Mouse (Mus musculus): ENCODE data around the gene Lrrc36. TPM values are rescaled to one million over a fixed set of nuclear protein-coding genes. Genes with fewer than 3 reads are reported as not detected.

The Lrrc36 gene
- polyA plus RNA-seq (2015; fragmentation: Nextera tagmentation; extraction: Ambion mirVana) = 1.5 and 1.6 TPM in 2 replicates

DNA sequence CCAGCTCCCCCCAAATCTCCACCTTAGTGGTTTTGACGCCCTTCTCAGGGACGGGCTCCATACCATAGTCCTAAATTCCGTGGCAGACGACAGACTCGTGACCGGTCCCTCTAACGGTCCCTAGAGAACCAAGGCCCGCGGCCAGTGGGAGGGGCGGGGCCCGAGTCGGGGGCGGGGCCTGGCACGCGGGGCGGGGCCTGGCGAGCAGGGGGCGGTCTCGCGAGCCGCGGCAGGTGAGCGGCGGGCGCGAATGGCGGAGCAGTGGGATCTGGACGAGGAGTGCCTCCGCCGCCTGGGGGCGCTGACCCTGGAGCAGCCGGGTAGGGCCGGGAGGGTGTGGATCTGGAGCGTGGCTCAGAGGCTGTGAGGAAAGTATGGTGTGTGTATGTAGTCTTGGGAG lies at the start of gene Lrrc36, which contains the start of gene Kctd19:
TSS of gene Lrrc36 (plus strand) at position 181 of the 400 bp plus-strand sequence.
TSS of gene Kctd19 (minus strand) at position 112 of the 400 bp plus-strand sequence.
- H3K4me2 ChIP-seq (ENCODE audit: low read depth, low read length) = peak within 1 kb of the TSS; percentile 68
- H3K9me3 ChIP-seq (ENCODE audit: control insufficient read depth, low read length) = no peaks in the 10 kb centered on the region
- 1% methylated on average over 30 of the region's 34 CpGs for WGBS
- H3K9ac ChIP-seq (ENCODE audit: low read length) = peak within 1 kb of the TSS; percentile 43
- peaks cover 9% of the 10 kb centered on the region for H3K4me1 ChIP-seq (replicated peaks; ENCODE audit: control insufficient read depth, insufficient read depth, low read length)
- ATAC-seq (ENCODE audit: low read depth) = peak; percentile 86
- peak within 1 kb of the TSS; percentile 46 for H3K4me3 ChIP-seq (ENCODE audit: low read length)
- H3K36me3 ChIP-seq (ENCODE audit: control insufficient read depth, insufficient read depth, low read length) = no peaks in the 10 kb centered on the region
- peaks cover 10% of the 10 kb centered on the region for H3K27me3 ChIP-seq (ENCODE audit: control insufficient read depth, insufficient read depth, low read depth, low read length)
- H3K27ac ChIP-seq (ENCODE audit: low read length) = no peak within 1 kb of the TSS

DNA sequence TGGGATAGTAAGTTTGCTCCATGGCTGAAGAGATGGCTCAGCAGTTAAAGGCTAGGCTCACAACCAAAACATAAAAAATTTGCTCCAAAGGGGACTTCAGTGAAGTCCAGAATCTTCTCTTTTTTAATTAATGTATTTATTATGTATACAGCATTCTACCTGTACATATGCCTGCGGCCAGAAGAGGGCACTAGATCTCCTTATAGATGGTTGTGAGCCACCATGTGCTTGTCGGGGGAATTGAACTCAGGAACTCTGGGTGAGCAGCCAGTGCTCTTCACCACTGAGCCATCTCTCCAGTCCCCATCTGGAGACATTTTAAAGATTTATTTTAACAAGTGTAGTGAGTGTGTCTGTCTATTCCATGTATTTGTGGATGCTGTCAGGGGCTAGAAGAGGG lies 46.3 kb upstream of the Lrrc36 start:
- 58% methylated on average over 2 of the region's 2 CpGs for WGBS
- H3K27ac ChIP-seq (ENCODE audit: low read length) = no peak overlapping the region
- peaks cover 6% of the 10 kb centered on the region; the same call in 1 of the 2 replicates for H3K4me1 ChIP-seq (replicated peaks; ENCODE audit: control insufficient read depth, insufficient read depth, low read length)
- H3K9me3 ChIP-seq (ENCODE audit: control insufficient read depth, low read length) = no peaks in the 10 kb centered on the region
- no peak for ATAC-seq (ENCODE audit: low read depth)
- no peak overlapping the region for H3K4me2 ChIP-seq (ENCODE audit: low read depth, low read length)
- no peak overlapping the region for H3K9ac ChIP-seq (ENCODE audit: low read length)
- no peaks in the 10 kb centered on the region for H3K27me3 ChIP-seq (ENCODE audit: control insufficient read depth, insufficient read depth, low read depth, low read length)
- H3K36me3 ChIP-seq (ENCODE audit: control insufficient read depth, insufficient read depth, low read length) = peaks cover 11% of the 10 kb centered on the region; the same call in 1 of the 2 replicates
- H3K4me3 ChIP-seq (ENCODE audit: low read length) = no peak overlapping the region

DNA sequence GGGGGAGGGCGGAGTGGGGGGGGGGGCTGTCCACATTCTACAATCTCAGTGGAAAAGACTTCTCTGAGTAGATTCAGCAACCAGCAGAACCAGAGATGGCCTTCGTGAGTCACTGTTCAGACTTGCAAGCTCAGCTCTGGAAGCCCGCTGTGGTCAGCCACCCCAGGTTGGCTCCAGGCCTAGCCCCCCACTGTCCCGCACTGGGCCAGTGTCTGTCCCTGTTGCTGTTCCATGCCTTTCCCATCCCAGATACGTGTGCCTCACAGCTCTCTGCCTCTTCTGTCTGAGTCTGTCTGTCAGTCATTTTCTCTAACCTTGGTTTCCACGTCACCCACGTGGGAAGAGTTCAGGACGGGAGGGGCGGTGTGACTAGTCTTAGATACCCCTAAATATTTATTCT lies 40.9 kb upstream of the Lrrc36 start:
- Histone ChIP-seq H3K36me3 (ENCODE audit: control insufficient read depth, insufficient read depth, low read length) (peaks cover 3% of the 10 kb centered on the region; the same call in 1 of the 2 replicates), H3K27me3 (ENCODE audit: control insufficient read depth, insufficient read depth, low read depth, low read length) (no peaks in the 10 kb centered on the region), H3K9me3 (ENCODE audit: control insufficient read depth, low read length) (peaks cover 2% of the 10 kb centered on the region; the same call in 1 of the 2 replicates), H3K4me3 (ENCODE audit: low read length) (no peak overlapping the region), H3K4me2 (ENCODE audit: low read depth, low read length) (no peak overlapping the region), H3K9ac (ENCODE audit: low read length) (no peak overlapping the region), H3K27ac (ENCODE audit: low read length) (no peak overlapping the region), H3K4me1 (replicated peaks; ENCODE audit: control insufficient read depth, insufficient read depth, low read length) (peaks cover 9% of the 10 kb centered on the region)
- peak; percentile 32; the same call in 1 of the 2 replicates for ATAC-seq (ENCODE audit: low read depth)
- 73% methylated on average over 9 of the region's 9 CpGs for WGBS

DNA sequence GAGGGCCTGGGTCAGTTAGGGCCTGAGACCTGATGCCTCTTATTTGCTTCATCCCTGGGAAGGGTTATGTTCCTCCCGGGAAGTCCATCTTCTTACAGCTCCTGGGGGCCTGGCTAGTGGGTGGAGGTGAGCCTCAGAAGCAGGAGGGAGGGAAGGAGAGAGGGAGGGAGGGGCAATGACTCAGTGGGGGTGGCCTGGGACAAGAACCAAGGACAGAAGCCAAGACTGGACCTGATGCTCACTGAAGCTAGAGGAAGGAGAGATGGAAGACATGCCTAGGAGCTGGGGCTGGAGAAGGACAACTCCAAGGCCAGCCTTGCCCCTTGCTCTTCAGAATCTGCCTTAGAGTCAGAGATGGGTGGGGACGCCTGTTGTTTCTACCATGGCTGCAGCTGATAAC lies 40.3 kb upstream of the Lrrc36 start, which contains the start of gene Plekhg4:
TSS of gene Plekhg4 (plus strand) at position 243 of the 400 bp plus-strand sequence.
- ATAC-seq (ENCODE audit: low read depth) = no peak
- no peak within 1 kb of the TSS for H3K9ac ChIP-seq (ENCODE audit: low read length)
- H3K27me3 ChIP-seq (ENCODE audit: control insufficient read depth, insufficient read depth, low read depth, low read length) = no peaks in the 10 kb centered on the region
- peaks cover 2% of the 10 kb centered on the region; the same call in 1 of the 2 replicates for H3K9me3 ChIP-seq (ENCODE audit: control insufficient read depth, low read length)
- H3K4me2 ChIP-seq (ENCODE audit: low read depth, low read length) = no peak within 1 kb of the TSS
- peaks cover 3% of the 10 kb centered on the region; the same call in 1 of the 2 replicates for H3K36me3 ChIP-seq (ENCODE audit: control insufficient read depth, insufficient read depth, low read length)
- no peak within 1 kb of the TSS for H3K27ac ChIP-seq (ENCODE audit: low read length)
- no peak within 1 kb of the TSS for H3K4me3 ChIP-seq (ENCODE audit: low read length)
- H3K4me1 ChIP-seq (replicated peaks; ENCODE audit: control insufficient read depth, insufficient read depth, low read length) = peaks cover 9% of the 10 kb centered on the region
- WGBS = 55% methylated on average over 2 of the region's 2 CpGs

DNA sequence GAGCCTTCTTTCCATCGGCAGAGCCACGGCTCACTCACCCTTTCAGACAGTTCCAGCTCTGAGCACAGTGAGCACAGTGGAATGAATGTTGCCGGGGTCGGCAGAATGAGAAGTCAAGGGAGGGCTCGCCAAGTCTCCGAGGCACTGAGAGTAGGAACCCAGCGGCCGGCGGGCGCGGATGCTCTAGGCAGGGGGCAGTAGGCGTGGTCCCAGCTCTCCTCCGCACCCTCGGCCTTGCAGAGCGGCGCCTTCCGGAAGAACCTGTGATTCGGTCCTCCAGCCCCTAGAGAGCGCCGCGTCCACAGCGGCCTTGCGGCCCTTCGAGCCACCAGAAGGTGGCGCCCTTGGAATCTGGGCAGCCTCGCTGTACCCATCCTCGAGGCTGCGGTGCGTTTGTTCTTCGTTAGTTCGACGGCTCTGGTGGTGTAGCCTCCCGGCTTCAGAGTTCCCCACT lies 38.8 kb upstream of the Lrrc36 start:
- Histone ChIP-seq H3K4me2 (ENCODE audit: low read depth, low read length) (peak overlapping the region; percentile 44; the same call in 1 of the 2 replicates), H3K4me1 (replicated peaks; ENCODE audit: control insufficient read depth, insufficient read depth, low read length) (peaks cover 19% of the 10 kb centered on the region), H3K27ac (ENCODE audit: low read length) (no peak overlapping the region), H3K36me3 (ENCODE audit: control insufficient read depth, insufficient read depth, low read length) (no peaks in the 10 kb centered on the region; the same call in 1 of the 2 replicates), H3K9me3 (ENCODE audit: control insufficient read depth, low read length) (peaks cover 2% of the 10 kb centered on the region; the same call in 1 of the 2 replicates), H3K27me3 (ENCODE audit: control insufficient read depth, insufficient read depth, low read depth, low read length) (no peaks in the 10 kb centered on the region), H3K4me3 (ENCODE audit: low read length) (peak overlapping the region; percentile 24), H3K9ac (ENCODE audit: low read length) (peak overlapping the region; percentile 17; the same call in 1 of the 2 replicates)
- peak; percentile 34; the same call in 1 of the 2 replicates for ATAC-seq (ENCODE audit: low read depth)
- 33% methylated on average over 33 of the region's 33 CpGs for WGBS

DNA sequence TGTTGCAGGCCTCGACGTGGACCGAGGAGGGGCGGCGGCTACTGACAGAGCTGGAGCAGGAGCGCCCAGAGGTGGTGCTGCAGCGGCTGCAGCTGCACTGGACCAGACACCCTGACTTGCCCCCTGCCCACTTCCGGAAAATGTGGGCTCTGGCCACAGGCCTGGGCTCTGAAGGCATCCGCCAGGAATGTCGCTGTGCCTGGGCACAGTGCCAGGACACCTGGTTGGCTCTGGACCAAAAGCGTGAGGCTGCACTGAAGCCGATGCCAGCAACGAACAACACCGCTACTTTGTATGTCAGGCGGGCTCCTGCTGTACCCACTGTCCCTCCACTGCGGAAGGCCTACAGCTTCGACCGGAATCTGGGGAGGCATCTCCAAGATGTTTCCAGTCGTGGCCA lies 34.7 kb upstream of the Lrrc36 start:
- ATAC-seq (ENCODE audit: low read depth) = peak; percentile 71
- WGBS = 30% methylated on average over 19 of the region's 19 CpGs

DNA sequence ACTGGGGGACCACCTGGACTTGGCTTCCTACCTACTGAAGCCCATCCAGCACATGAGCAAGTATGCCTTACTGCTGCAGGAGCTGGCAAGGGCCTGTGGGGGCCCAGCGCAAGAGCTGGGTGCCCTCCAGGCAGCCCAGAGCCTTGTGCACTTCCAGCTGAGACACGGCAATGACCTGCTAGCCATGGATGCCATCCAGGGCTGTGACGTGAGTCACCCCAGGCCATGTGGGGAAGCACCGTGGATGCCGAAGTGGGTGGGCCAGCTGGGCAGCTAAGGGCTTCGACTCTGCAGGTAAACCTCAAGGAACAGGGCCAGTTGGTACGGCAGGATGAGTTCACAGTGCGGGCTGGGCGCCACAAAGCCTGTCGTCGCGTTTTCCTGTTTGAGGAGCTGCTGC lies 33.1 kb upstream of the Lrrc36 start:
- 67% methylated on average over 12 of the region's 12 CpGs for WGBS
- Histone ChIP-seq H3K27me3 (ENCODE audit: control insufficient read depth, insufficient read depth, low read depth, low read length) (no peaks in the 10 kb centered on the region), H3K4me3 (ENCODE audit: low read length) (no peak overlapping the region), H3K36me3 (ENCODE audit: control insufficient read depth, insufficient read depth, low read length) (no peaks in the 10 kb centered on the region), H3K27ac (ENCODE audit: low read length) (no peak overlapping the region), H3K9ac (ENCODE audit: low read length) (no peak overlapping the region), H3K9me3 (ENCODE audit: control insufficient read depth, low read length) (no peaks in the 10 kb centered on the region), H3K4me1 (replicated peaks; ENCODE audit: control insufficient read depth, insufficient read depth, low read length) (peaks cover 15% of the 10 kb centered on the region), H3K4me2 (ENCODE audit: low read depth, low read length) (no peak overlapping the region)
- ATAC-seq (ENCODE audit: low read depth) = no peak

More for the DNA sequence above, 34.7 kb upstream of the Lrrc36 start:
- no peaks in the 10 kb centered on the region for H3K27me3 ChIP-seq (ENCODE audit: control insufficient read depth, insufficient read depth, low read depth, low read length)
- peak overlapping the region; percentile 45; the same call in 1 of the 2 replicates for H3K9ac ChIP-seq (ENCODE audit: low read length)
- peaks cover 2% of the 10 kb centered on the region; the same call in 1 of the 2 replicates for H3K9me3 ChIP-seq (ENCODE audit: control insufficient read depth, low read length)
- peaks cover 19% of the 10 kb centered on the region for H3K4me1 ChIP-seq (replicated peaks; ENCODE audit: control insufficient read depth, insufficient read depth, low read length)
- H3K4me3 ChIP-seq (ENCODE audit: low read length) = no peak overlapping the region
- peak overlapping the region; percentile 36; the same call in 1 of the 2 replicates for H3K27ac ChIP-seq (ENCODE audit: low read length)
- H3K4me2 ChIP-seq (ENCODE audit: low read depth, low read length) = peak overlapping the region; percentile 18; the same call in 1 of the 2 replicates
- H3K36me3 ChIP-seq (ENCODE audit: control insufficient read depth, insufficient read depth, low read length) = no peaks in the 10 kb centered on the region

DNA sequence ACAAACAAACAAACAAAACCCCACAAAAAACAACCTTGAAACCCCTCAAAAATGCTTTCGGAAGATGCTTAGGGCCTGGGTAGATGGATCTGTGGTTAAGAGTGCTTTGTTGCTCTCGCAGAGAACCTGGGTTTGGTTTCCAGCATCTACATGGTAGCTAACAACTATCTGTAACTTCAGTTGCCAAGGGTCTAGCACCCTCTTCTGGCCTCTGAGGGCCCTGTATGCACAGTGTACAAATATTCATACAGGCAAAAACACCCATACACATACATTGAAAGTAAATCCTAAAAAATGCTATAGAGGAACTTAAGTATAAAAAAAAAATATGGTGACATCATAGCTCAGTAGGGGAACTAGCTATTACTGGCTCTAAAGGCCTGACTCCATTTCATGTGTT lies 29.3 kb upstream of the Lrrc36 start:
- Histone ChIP-seq H3K9me3 (ENCODE audit: control insufficient read depth, low read length) (no peaks in the 10 kb centered on the region), H3K4me3 (ENCODE audit: low read length) (no peak overlapping the region), H3K36me3 (ENCODE audit: control insufficient read depth, insufficient read depth, low read length) (no peaks in the 10 kb centered on the region), H3K27me3 (ENCODE audit: control insufficient read depth, insufficient read depth, low read depth, low read length) (no peaks in the 10 kb centered on the region), H3K9ac (ENCODE audit: low read length) (no peak overlapping the region), H3K4me1 (replicated peaks; ENCODE audit: control insufficient read depth, insufficient read depth, low read length) (peaks cover 5% of the 10 kb centered on the region), H3K4me2 (ENCODE audit: low read depth, low read length) (no peak overlapping the region), H3K27ac (ENCODE audit: low read length) (no peak overlapping the region)
- ATAC-seq (ENCODE audit: low read depth) = no peak
- 95% methylated on average over 2 of the region's 2 CpGs for WGBS

DNA sequence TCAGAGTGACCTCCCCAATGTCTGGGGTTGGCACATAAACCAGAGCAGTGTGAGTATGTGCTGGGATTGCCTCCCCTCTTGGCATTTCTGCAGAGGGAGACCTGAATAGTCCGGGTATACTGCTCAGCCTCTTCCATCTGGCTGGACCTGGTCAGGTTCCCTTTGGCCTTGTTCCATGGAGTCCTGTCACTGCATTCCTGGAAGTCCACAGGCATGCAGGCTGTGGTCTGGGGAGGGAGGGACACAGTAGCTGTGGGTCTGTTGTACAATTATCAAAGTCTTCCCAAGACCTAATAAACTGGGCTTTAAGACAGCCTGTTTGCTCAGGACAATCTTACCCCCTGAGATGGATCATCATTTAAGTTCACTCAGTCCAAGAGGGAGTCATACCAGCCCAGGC lies 26.2 kb upstream of the Lrrc36 start:
- H3K4me3 ChIP-seq (ENCODE audit: low read length) = no peak overlapping the region
- H3K9me3 ChIP-seq (ENCODE audit: control insufficient read depth, low read length) = no peaks in the 10 kb centered on the region
- no peak overlapping the region for H3K9ac ChIP-seq (ENCODE audit: low read length)
- peaks cover 9% of the 10 kb centered on the region for H3K4me1 ChIP-seq (replicated peaks; ENCODE audit: control insufficient read depth, insufficient read depth, low read length)
- WGBS = 19% methylated on average over 1 of the region's 1 CpGs
- ATAC-seq (ENCODE audit: low read depth) = peak; percentile 79; the same call in 1 of the 2 replicates
- H3K27me3 ChIP-seq (ENCODE audit: control insufficient read depth, insufficient read depth, low read depth, low read length) = no peaks in the 10 kb centered on the region
- H3K4me2 ChIP-seq (ENCODE audit: low read depth, low read length) = no peak overlapping the region
- no peak overlapping the region for H3K27ac ChIP-seq (ENCODE audit: low read length)
- no peaks in the 10 kb centered on the region for H3K36me3 ChIP-seq (ENCODE audit: control insufficient read depth, insufficient read depth, low read length)

All from lung, embryonic 16.5 days (tissue).